Mouse (Mus musculus): ENCODE data around the gene Htt. TPM values are rescaled to one million over a fixed set of nuclear protein-coding genes. Genes with fewer than 3 reads are reported as not detected.
"Not testable (repeated sequence)": the region's sequence is repeated elsewhere in the genome, so short reads cannot be mapped to it uniquely, and the experiment has no call there.

Htt gene
- polyA plus RNA-seq, 1 experiment from 2014 or later = 17.1 TPM

DNA sequence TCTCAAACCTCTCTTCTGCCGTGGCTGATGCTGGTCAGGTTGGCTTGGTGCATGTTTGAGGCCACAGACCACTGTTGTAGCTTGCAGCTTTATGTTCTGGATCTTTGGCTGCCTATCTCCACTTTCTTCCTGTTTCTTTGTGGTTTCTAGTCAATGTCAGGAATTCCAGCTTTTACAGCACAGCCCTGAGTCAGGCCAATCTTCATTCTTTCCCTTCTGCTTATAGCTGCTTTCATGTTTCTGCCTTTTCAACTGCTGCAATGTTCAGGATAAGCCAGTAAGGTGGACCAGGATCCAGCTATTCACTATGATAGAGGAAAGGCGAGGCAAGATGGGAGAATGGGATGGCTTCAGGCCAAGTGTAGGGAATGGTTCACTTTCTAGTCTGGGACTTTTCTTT lies 29.6 kb downstream of the Htt start:
- H3K9me3 ChIP-seq (replicated peaks) = no peaks in the 10 kb centered on the region
- no peaks in the 10 kb centered on the region for H3K4me1 ChIP-seq
- no peak overlapping the region for H3K4me3 ChIP-seq
- DNase-seq (ENCODE audit: low spot score) = no peak
- 88% methylated on average over 2 of the region's 2 CpGs for WGBS
- no peak overlapping the region for H3K27ac ChIP-seq
- peaks cover 67% of the 10 kb centered on the region for H3K36me3 ChIP-seq
- H3K27me3 ChIP-seq (ENCODE audit: low read depth, poor library complexity, severe bottlenecking) = no peaks in the 10 kb centered on the region

- Histone ChIP-seq H3K4me3 (no peak overlapping the region), H3K4me1 (no peaks in the 10 kb centered on the region), H3K9me3 (replicated peaks) (no peaks in the 10 kb centered on the region), H3K27ac (no peak overlapping the region), H3K36me3 (peaks cover 91% of the 10 kb centered on the region), H3K27me3 (ENCODE audit: low read depth, poor library complexity, severe bottlenecking) (no peaks in the 10 kb centered on the region)
- WGBS = 91% methylated on average over 5 of the region's 5 CpGs
- no peak for DNase-seq (ENCODE audit: low spot score)
Observed at GRCm38 (mm10) chr5:34800292-34800953, 38.9 kb downstream of the Htt start.

GRCm38 (mm10) chr5:34806038-34806437 lies 44.5 kb downstream of the Htt start:
- no peak for DNase-seq (ENCODE audit: low spot score)
- peaks cover 76% of the 10 kb centered on the region for H3K36me3 ChIP-seq
- no peaks in the 10 kb centered on the region for H3K4me1 ChIP-seq
- no peak overlapping the region for H3K4me3 ChIP-seq
- no peak overlapping the region for H3K27ac ChIP-seq
- no peaks in the 10 kb centered on the region for H3K27me3 ChIP-seq (ENCODE audit: low read depth, poor library complexity, severe bottlenecking)
- no peaks in the 10 kb centered on the region for H3K9me3 ChIP-seq (replicated peaks)
- WGBS = 94% methylated on average over 1 of the region's 1 CpGs

DNA sequence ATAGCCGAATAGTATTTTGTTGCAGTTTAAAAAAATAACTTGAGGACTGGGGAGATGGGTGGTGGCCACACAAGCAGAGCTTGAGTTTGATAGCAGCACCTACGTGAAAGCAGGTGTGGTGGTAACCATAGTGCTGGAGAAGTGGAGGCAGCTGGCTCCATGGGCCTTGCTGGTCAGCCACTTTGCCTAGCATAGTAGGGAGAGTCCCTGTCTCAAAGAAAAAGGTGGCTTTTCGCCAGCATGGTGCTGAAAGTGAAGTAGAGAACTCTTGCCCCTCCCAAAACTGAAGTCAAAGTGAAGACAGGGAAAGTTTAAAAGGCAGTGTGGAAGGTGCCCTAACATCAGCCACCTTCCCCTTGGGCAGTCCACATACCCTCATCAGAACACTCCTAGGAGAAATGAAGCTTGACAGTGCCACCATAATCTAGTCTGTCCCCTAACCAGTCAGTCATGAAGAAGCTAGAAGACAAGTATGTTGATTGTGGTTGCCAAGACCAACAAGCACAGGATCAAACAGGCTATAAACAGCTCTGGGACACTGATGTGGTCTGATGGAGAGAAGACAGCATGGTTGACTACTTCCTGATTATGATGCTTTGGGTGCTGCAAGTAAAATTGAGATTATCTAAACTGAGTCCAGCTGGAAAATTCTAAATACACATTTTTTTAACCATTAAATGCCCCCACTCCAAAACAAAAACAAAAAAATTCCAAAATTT lies 61.0 kb downstream of the Htt start:
- Histone ChIP-seq H3K27ac (no peak overlapping the region), H3K4me3 (no peak overlapping the region), H3K4me1 (no peaks in the 10 kb centered on the region), H3K36me3 (peaks cover 78% of the 10 kb centered on the region), H3K27me3 (ENCODE audit: low read depth, poor library complexity, severe bottlenecking) (no peaks in the 10 kb centered on the region), H3K9me3 (replicated peaks) (no peaks in the 10 kb centered on the region)
- 91% methylated on average over 3 of the region's 3 CpGs for WGBS
- DNase-seq (ENCODE audit: low spot score) = no peak

DNA sequence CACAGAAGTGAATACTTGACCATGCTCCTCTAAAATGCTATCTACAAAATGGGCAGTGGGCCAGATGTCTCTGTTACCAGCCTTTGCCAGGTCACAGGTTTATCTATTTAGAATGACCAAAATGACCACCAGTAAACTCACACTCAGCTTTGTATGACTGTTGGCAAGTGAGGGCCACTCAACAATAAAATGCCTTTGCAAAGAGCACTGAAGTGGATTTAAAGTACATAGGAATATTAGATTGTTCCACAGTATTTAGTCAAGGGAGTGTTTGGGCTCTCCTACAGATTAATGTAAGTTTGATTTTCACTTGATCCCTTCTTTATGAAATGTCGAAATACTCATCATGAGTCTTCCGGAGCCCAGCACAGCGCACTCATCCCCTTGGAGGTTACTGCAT lies 92.5 kb downstream of the Htt start:
- DNase-seq (ENCODE audit: low spot score) = no peak
- H3K4me3 ChIP-seq = no peak overlapping the region
- H3K27ac ChIP-seq = no peak overlapping the region
- H3K36me3 ChIP-seq = peaks cover 65% of the 10 kb centered on the region
- H3K9me3 ChIP-seq (replicated peaks) = no peaks in the 10 kb centered on the region
- 96% methylated on average over 3 of the region's 3 CpGs for WGBS
- H3K27me3 ChIP-seq (ENCODE audit: low read depth, poor library complexity, severe bottlenecking) = no peaks in the 10 kb centered on the region
- H3K4me1 ChIP-seq = no peaks in the 10 kb centered on the region

DNA sequence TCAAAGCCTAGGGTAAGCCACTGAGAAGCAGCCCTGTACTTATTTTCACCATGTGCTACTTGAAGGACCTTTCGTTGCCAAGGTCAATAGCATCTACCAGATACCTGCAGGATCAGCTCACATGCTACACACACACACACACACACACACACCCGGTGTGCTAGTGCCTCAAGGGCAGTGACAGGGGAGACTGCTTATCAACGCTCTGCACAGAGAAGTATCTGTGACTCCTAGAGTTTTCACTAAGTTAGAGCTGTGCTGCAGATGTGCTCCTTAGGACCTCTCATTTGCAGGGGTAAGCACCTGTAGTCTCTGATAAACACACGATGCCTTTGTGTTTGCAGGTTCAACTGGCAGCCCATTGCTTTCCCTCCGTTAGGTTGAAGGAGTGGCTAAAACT lies 103.8 kb downstream of the Htt start:
- Histone ChIP-seq H3K27me3 (ENCODE audit: low read depth, poor library complexity, severe bottlenecking) (no peaks in the 10 kb centered on the region), H3K4me1 (no peaks in the 10 kb centered on the region), H3K36me3 (peaks cover 86% of the 10 kb centered on the region), H3K4me3 (no peak overlapping the region), H3K27ac (no peak overlapping the region), H3K9me3 (replicated peaks) (no peaks in the 10 kb centered on the region)
- WGBS = 94% methylated on average over 5 of the region's 5 CpGs
- DNase-seq (ENCODE audit: low spot score) = no peak

- WGBS = 94% methylated on average over 3 of the region's 3 CpGs
Observed at GRCm38 (mm10) chr5:34880307-34880706, 118.8 kb downstream of the Htt start.

GRCm38 (mm10) chr5:34881023-34881422 lies 119.5 kb downstream of the Htt start:
- WGBS = 96% methylated on average over 3 of the region's 3 CpGs
- peaks cover 83% of the 10 kb centered on the region for H3K36me3 ChIP-seq
- no peaks in the 10 kb centered on the region for H3K9me3 ChIP-seq (replicated peaks)
- no peaks in the 10 kb centered on the region for H3K27me3 ChIP-seq (ENCODE audit: low read depth, poor library complexity, severe bottlenecking)
- no peaks in the 10 kb centered on the region for H3K4me1 ChIP-seq
- H3K4me3 ChIP-seq = no peak overlapping the region
- H3K27ac ChIP-seq = no peak overlapping the region
- DNase-seq (ENCODE audit: low spot score) = no peak

More at GRCm38 (mm10) chr5:34880307-34880706, 118.8 kb downstream of the Htt start:
- not testable (repeated sequence) for H3K27me3 ChIP-seq (ENCODE audit: low read depth, poor library complexity, severe bottlenecking); DNase-seq (ENCODE audit: low spot score); H3K9me3 ChIP-seq (replicated peaks); H3K27ac ChIP-seq; H3K4me1 ChIP-seq; H3K4me3 ChIP-seq
- H3K36me3 ChIP-seq = peaks cover 90% of the 10 kb centered on the region

DNA sequence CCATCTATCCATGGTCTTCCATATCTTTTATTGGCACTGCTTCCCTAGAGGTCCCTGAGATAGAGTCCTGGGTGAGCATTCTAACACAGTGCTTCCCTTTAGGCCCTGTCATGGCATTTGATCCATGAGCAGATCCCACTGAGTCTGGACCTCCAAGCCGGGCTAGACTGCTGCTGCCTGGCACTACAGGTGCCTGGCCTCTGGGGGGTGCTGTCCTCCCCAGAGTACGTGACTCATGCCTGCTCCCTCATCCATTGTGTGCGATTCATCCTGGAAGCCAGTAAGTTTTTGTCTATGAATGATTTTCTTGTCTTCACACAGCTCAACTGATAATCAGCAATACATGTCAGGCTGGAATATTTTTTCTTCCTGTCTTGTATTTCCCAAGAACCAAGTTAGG lies 123.7 kb downstream of the Htt start:
- 94% methylated on average over 3 of the region's 3 CpGs for WGBS
- Histone ChIP-seq H3K4me3 (no peak overlapping the region), H3K36me3 (peaks cover 78% of the 10 kb centered on the region)

DNA sequence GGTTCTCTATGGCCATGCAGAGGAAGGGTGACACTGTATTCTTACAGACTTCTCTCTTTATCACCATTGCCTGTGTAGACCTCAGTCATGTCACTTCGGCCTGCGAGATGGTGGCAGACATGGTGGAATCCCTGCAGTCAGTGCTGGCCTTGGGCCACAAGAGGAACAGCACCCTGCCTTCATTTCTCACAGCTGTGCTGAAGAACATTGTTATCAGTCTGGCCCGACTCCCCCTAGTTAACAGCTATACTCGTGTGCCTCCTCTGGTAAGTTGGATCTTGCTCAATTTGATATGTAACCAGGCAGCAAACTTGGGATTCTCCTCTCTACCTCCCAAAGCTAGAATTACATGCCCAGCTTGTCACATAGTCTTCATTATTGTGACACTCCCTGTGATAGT lies 127.7 kb downstream of the Htt start:
- WGBS = 94% methylated on average over 4 of the region's 4 CpGs
- no peak for DNase-seq (ENCODE audit: low spot score)
- Histone ChIP-seq H3K4me3 (no peak overlapping the region), H3K4me1 (no peaks in the 10 kb centered on the region), H3K9me3 (replicated peaks) (no peaks in the 10 kb centered on the region), H3K27me3 (ENCODE audit: low read depth, poor library complexity, severe bottlenecking) (no peaks in the 10 kb centered on the region), H3K27ac (no peak overlapping the region), H3K36me3 (peaks cover 88% of the 10 kb centered on the region)

More for the DNA sequence above, 123.7 kb downstream of the Htt start:
- no peak for DNase-seq (ENCODE audit: low spot score)
- Histone ChIP-seq H3K27ac (no peak overlapping the region), H3K27me3 (ENCODE audit: low read depth, poor library complexity, severe bottlenecking) (no peaks in the 10 kb centered on the region), H3K4me1 (no peaks in the 10 kb centered on the region), H3K9me3 (replicated peaks) (no peaks in the 10 kb centered on the region)

DNA sequence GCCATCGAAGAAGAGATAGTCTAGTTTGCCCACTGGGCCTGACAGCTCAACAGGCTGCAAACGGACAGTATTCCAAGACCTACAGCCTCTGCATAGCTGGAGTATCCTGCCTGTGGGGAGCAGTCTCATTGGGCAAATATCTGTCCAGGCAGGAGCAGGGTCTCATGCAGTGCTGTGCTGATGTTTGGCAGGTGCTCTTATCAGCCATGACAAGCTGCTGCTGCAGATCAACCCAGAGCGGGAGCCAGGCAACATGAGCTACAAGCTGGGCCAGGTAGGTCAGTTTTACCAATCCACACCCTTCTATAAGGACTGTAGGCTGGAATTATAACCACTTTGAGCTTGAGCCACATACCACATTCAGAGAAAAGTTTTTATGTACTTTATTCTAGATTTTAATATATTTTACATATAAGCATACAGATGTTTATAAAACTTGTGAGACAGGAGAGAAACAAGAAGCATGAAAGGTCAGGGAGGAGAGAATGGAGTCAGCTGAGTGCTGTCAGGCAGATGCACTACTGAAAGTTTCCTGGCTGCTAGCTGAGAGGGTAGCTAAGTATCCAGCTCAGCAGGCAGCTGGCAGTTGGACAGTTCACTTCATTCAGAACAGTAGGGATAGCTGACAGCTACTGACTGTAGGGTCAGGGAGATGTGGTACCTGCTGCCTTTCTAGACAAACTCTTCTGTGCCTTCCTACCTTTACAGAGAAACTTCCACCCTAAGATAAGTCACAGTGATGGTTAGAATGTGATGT lies 135.3 kb downstream of the Htt start:
- peaks cover 99% of the 10 kb centered on the region for H3K36me3 ChIP-seq
- H3K4me3 ChIP-seq = no peak overlapping the region
- 86% methylated on average over 3 of the region's 3 CpGs for WGBS

GRCm38 (mm10) chr5:34899787-34900469 lies 138.4 kb downstream of the Htt start:
- peaks cover 97% of the 10 kb centered on the region for H3K36me3 ChIP-seq
- WGBS = 98% methylated on average over 6 of the region's 6 CpGs
- H3K27ac ChIP-seq = no peak overlapping the region
- no peaks in the 10 kb centered on the region for H3K27me3 ChIP-seq (ENCODE audit: low read depth, poor library complexity, severe bottlenecking)
- no peaks in the 10 kb centered on the region for H3K4me1 ChIP-seq
- no peak overlapping the region for H3K4me3 ChIP-seq
- no peak for DNase-seq (ENCODE audit: low spot score)
- H3K9me3 ChIP-seq (replicated peaks) = no peaks in the 10 kb centered on the region

More for the DNA sequence above, 135.3 kb downstream of the Htt start:
- no peak for DNase-seq (ENCODE audit: low spot score)
- H3K27ac ChIP-seq = no peak overlapping the region
- no peaks in the 10 kb centered on the region for H3K27me3 ChIP-seq (ENCODE audit: low read depth, poor library complexity, severe bottlenecking)
- H3K9me3 ChIP-seq (replicated peaks) = no peaks in the 10 kb centered on the region
- no peaks in the 10 kb centered on the region for H3K4me1 ChIP-seq

- DNase-seq (ENCODE audit: low spot score) = no peak
- H3K4me3 ChIP-seq = no peak overlapping the region
- H3K27me3 ChIP-seq (ENCODE audit: low read depth, poor library complexity, severe bottlenecking) = no peaks in the 10 kb centered on the region
- H3K36me3 ChIP-seq = peaks cover 98% of the 10 kb centered on the region
- no peaks in the 10 kb centered on the region for H3K9me3 ChIP-seq (replicated peaks)
- no peak overlapping the region for H3K27ac ChIP-seq
- H3K4me1 ChIP-seq = no peaks in the 10 kb centered on the region
Observed at GRCm38 (mm10) chr5:34902371-34902770, 140.8 kb downstream of the Htt start.

All from limb, embryonic 10.5 days (tissue).